Mouse (Mus musculus): ENCODE data around the gene Tmod1. TPM values are rescaled to one million over a fixed set of nuclear protein-coding genes. Genes with fewer than 3 reads are reported as not detected.

Gene Tmod1
- polyA plus RNA-seq, 1 experiment, result 48.2 TPM

- no peak for TF ChIP-seq POLR2A (IDR thresholded peaks at IDR 0.05; ENCODE audit: extremely low read depth, insufficient read depth, low read length)
- TF ChIP-seq CTCF (IDR thresholded peaks at IDR 0.05; ENCODE audit: extremely low read depth, insufficient read depth, low read length), result no peak
- Histone ChIP-seq H3K27ac (ENCODE audit: insufficient read depth, low read length) (no peak overlapping the region), H3K4me3 (ENCODE audit: insufficient read depth, low read length) (no peak overlapping the region), H3K4me1 (ENCODE audit: control insufficient read depth, insufficient read depth, low read length) (peaks cover 5% of the 10 kb centered on the region)
Observed at GRCm38 (mm10) chr4:46047971-46048370, 9.2 kb downstream of the Tmod1 start.

- no peak overlapping the region for H3K27ac ChIP-seq (ENCODE audit: insufficient read depth, low read length)
- H3K4me1 ChIP-seq (ENCODE audit: control insufficient read depth, insufficient read depth, low read length), result peaks cover 6% of the 10 kb centered on the region
- TF ChIP-seq POLR2A (IDR thresholded peaks at IDR 0.05; ENCODE audit: extremely low read depth, insufficient read depth, low read length) (no peak), CTCF (IDR thresholded peaks at IDR 0.05; ENCODE audit: extremely low read depth, insufficient read depth, low read length) (no peak)
- H3K4me3 ChIP-seq (ENCODE audit: insufficient read depth, low read length), result no peak overlapping the region
Observed at GRCm38 (mm10) chr4:46048418-46048817, 9.7 kb downstream of the Tmod1 start.

GRCm38 (mm10) chr4:46053323-46054107 lies 14.8 kb downstream of the Tmod1 start:
- Histone ChIP-seq H3K4me3 (ENCODE audit: insufficient read depth, low read length) (no peak overlapping the region), H3K4me1 (ENCODE audit: control insufficient read depth, insufficient read depth, low read length) (peaks cover 5% of the 10 kb centered on the region), H3K27ac (ENCODE audit: insufficient read depth, low read length) (0 out of 2 replicates have a peak overlapping the region, but pooled peaks have one; percentile 1)
- TF ChIP-seq POLR2A (IDR thresholded peaks at IDR 0.05; ENCODE audit: extremely low read depth, insufficient read depth, low read length) (no peak), CTCF (IDR thresholded peaks at IDR 0.05; ENCODE audit: extremely low read depth, insufficient read depth, low read length) (no peak)

GRCm38 (mm10) chr4:46056163-46056562 lies 17.4 kb downstream of the Tmod1 start:
- Histone ChIP-seq H3K4me1 (ENCODE audit: control insufficient read depth, insufficient read depth, low read length) (peaks cover 7% of the 10 kb centered on the region), H3K27ac (ENCODE audit: insufficient read depth, low read length) (no peak overlapping the region), H3K4me3 (ENCODE audit: insufficient read depth, low read length) (no peak overlapping the region)
- TF ChIP-seq POLR2A (IDR thresholded peaks at IDR 0.05; ENCODE audit: extremely low read depth, insufficient read depth, low read length) (no peak), CTCF (IDR thresholded peaks at IDR 0.05; ENCODE audit: extremely low read depth, insufficient read depth, low read length) (no peak)

- H3K4me1 ChIP-seq (ENCODE audit: control insufficient read depth, insufficient read depth, low read length), result peaks cover 11% of the 10 kb centered on the region
- no peak overlapping the region for H3K4me3 ChIP-seq (ENCODE audit: insufficient read depth, low read length)
- TF ChIP-seq CTCF (IDR thresholded peaks at IDR 0.05; ENCODE audit: extremely low read depth, insufficient read depth, low read length) (no peak), POLR2A (IDR thresholded peaks at IDR 0.05; ENCODE audit: extremely low read depth, insufficient read depth, low read length) (peak; percentile 51; the same call in 1 of the 2 replicates)
- peak overlapping the region; percentile 73 for H3K27ac ChIP-seq (ENCODE audit: insufficient read depth, low read length)
Observed at GRCm38 (mm10) chr4:46061259-46061962, 22.7 kb downstream of the Tmod1 start.

GRCm38 (mm10) chr4:46063841-46064240 lies 25.1 kb downstream of the Tmod1 start:
- TF ChIP-seq CTCF (IDR thresholded peaks at IDR 0.05; ENCODE audit: extremely low read depth, insufficient read depth, low read length) (no peak), POLR2A (IDR thresholded peaks at IDR 0.05; ENCODE audit: extremely low read depth, insufficient read depth, low read length) (no peak)
- Histone ChIP-seq H3K4me3 (ENCODE audit: insufficient read depth, low read length) (no peak overlapping the region), H3K27ac (ENCODE audit: insufficient read depth, low read length) (no peak overlapping the region), H3K4me1 (ENCODE audit: control insufficient read depth, insufficient read depth, low read length) (peaks cover 17% of the 10 kb centered on the region)

GRCm38 (mm10) chr4:46064263-46064662 lies 25.5 kb downstream of the Tmod1 start:
- peaks cover 17% of the 10 kb centered on the region for H3K4me1 ChIP-seq (ENCODE audit: control insufficient read depth, insufficient read depth, low read length)
- H3K4me3 ChIP-seq (ENCODE audit: insufficient read depth, low read length), result no peak overlapping the region
- no peak for TF ChIP-seq CTCF (IDR thresholded peaks at IDR 0.05; ENCODE audit: extremely low read depth, insufficient read depth, low read length)
- TF ChIP-seq POLR2A (IDR thresholded peaks at IDR 0.05; ENCODE audit: extremely low read depth, insufficient read depth, low read length), result no peak
- no peak overlapping the region for H3K27ac ChIP-seq (ENCODE audit: insufficient read depth, low read length)

GRCm38 (mm10) chr4:46064961-46065360 lies 26.2 kb downstream of the Tmod1 start:
- TF ChIP-seq POLR2A (IDR thresholded peaks at IDR 0.05; ENCODE audit: extremely low read depth, insufficient read depth, low read length) (no peak), CTCF (IDR thresholded peaks at IDR 0.05; ENCODE audit: extremely low read depth, insufficient read depth, low read length) (no peak)
- H3K4me3 ChIP-seq (ENCODE audit: insufficient read depth, low read length), result no peak overlapping the region
- peaks cover 17% of the 10 kb centered on the region for H3K4me1 ChIP-seq (ENCODE audit: control insufficient read depth, insufficient read depth, low read length)
- H3K27ac ChIP-seq (ENCODE audit: insufficient read depth, low read length), result no peak overlapping the region

- Histone ChIP-seq H3K4me1 (ENCODE audit: control insufficient read depth, insufficient read depth, low read length) (peaks cover 16% of the 10 kb centered on the region), H3K4me3 (ENCODE audit: insufficient read depth, low read length) (no peak overlapping the region), H3K27ac (ENCODE audit: insufficient read depth, low read length) (0 out of 2 replicates have a peak overlapping the region, but pooled peaks have one; percentile 49)
- TF ChIP-seq POLR2A (IDR thresholded peaks at IDR 0.05; ENCODE audit: extremely low read depth, insufficient read depth, low read length) (no peak), CTCF (IDR thresholded peaks at IDR 0.05; ENCODE audit: extremely low read depth, insufficient read depth, low read length) (no peak)
Observed at GRCm38 (mm10) chr4:46065695-46066340, 27.1 kb downstream of the Tmod1 start.
